Mouse (Mus musculus): ENCODE results near the gene Ajuba. TPM values are rescaled to one million over a fixed set of nuclear protein-coding genes. Genes with fewer than 3 reads are reported as not detected.

Ajuba gene
- total RNA-seq, 1 experiment = 65.1 TPM

DNA sequence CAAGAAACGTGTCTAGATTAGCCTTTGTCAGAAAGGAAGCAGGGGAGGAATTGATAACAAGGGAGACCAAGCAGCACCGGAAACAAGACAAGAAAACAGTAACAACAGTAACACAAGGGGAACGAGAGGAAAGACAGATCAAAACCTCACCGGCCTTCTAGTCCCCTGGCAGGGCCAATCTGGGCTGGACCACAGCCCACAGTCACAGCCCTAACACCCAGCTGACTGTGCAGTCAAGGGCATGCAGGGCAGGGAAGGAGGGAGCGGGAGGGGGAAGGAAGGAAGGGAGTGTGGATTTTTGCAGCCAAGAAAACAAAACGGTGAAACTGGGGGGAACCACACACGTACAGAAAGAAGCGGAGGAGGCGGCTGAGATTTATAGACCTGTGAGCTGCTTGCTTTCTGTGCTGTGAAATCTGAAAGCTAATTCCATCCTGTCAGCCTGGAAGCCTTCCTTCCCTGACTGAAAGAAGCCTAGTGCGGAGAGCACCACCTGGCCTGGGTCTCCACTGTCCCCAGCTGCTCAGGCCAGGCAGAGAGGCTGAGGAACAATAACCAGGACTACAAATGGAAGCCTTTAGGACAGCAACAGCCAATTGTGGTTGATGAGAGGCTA is 15.1 kb upstream of the Ajuba start:
- no peaks in the 10 kb centered on the region for H3K36me3 ChIP-seq (ENCODE audit: control insufficient read depth, insufficient read depth, low read length, poor library complexity, severe bottlenecking)
- in situ Hi-C loops (cut with MboI; ENCODE audit: low sequenced_read_pairs in 2 of 2, unreplicated experiment in 2 of 2) = no loop called here
- no peak overlapping the region for H3K9ac ChIP-seq (ENCODE audit: insufficient read depth, low read depth, low read length, poor library complexity, severe bottlenecking)
- H3K27ac ChIP-seq (ENCODE audit: insufficient read depth, low read depth, low read length, poor library complexity, severe bottlenecking) = no peak overlapping the region
- H3K9me3 ChIP-seq (ENCODE audit: control insufficient read depth, insufficient read depth, low read depth, low read length) = no peaks in the 10 kb centered on the region
- TF ChIP-seq HCFC1 (IDR thresholded peaks at IDR 0.05; ENCODE audit: borderline replicate concordance, insufficient read depth, low read length) (no peak), MAFK (IDR thresholded peaks at IDR 0.05; ENCODE audit: insufficient read depth, low read depth, low read length) (no peak), ZC3H11A (IDR thresholded peaks at IDR 0.05; ENCODE audit: borderline replicate concordance, low read depth, low read length) (no peak), CHD2 (IDR thresholded peaks at IDR 0.05; ENCODE audit: low read depth, low read length) (no peak), ZNF384 (IDR thresholded peaks at IDR 0.05; ENCODE audit: low read depth, low read length) (no peak)
- no peak overlapping the region for H3K4me3 ChIP-seq (ENCODE audit: insufficient read depth in 1 of 2, low read depth in 1 of 2, low read length in 2 of 2, poor library complexity in 1 of 2, severe bottlenecking in 1 of 2)
- peaks cover 0 to 15% of the 10 kb centered on the region in 2 experiments; a peak in 2 of 4 replicates for H3K4me1 ChIP-seq (ENCODE audit: control insufficient read depth in 2 of 2, insufficient read depth in 2 of 2, low read length in 2 of 2, poor library complexity in 1 of 2)
- DNase-seq (ENCODE audit: low read depth, low spot score) = no peak

DNA sequence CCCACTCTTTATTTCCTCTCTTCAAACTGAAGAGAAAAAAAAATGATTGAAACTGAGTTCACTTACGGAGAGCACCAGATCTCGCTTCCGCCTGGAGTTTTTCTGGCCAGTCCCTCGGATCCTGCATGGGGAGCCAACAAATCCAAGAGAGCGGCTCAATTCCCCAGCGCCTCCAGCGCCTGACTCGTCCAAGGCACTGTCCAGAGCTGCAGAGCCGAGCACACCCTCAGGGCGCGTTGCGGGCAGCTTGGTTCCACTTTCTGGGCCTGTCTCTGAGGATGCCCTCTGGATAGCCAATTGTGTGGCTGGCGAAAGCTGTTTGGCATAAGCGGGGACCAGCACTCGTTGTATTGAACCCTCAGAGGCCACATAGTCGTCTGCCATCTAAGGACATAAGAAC is 13.7 kb upstream of the Ajuba start:
- TF ChIP-seq HCFC1 (IDR thresholded peaks at IDR 0.05; ENCODE audit: borderline replicate concordance, insufficient read depth, low read length) = no peak
- TF ChIP-seq CHD2 (IDR thresholded peaks at IDR 0.05; ENCODE audit: low read depth, low read length) = no peak
- TF ChIP-seq ZC3H11A (IDR thresholded peaks at IDR 0.05; ENCODE audit: borderline replicate concordance, low read depth, low read length) = no peak
- TF ChIP-seq ZNF384 (IDR thresholded peaks at IDR 0.05; ENCODE audit: low read depth, low read length) = no peak
- TF ChIP-seq MAFK (IDR thresholded peaks at IDR 0.05; ENCODE audit: insufficient read depth, low read depth, low read length) = no peak
- peak overlapping the region; percentile 6 to 19; a peak in 2 of 4 replicates for H3K4me3 ChIP-seq (ENCODE audit: insufficient read depth in 1 of 2, low read depth in 1 of 2, low read length in 2 of 2, poor library complexity in 1 of 2, severe bottlenecking in 1 of 2)
- DNase-seq (ENCODE audit: low read depth, low spot score) = no peak

GRCm38 (mm10) chr14:54583681-54584338 is 6.5 kb upstream of the Ajuba start:
- no peak for TF ChIP-seq CHD2 (IDR thresholded peaks at IDR 0.05; ENCODE audit: low read depth, low read length)
- no peak for TF ChIP-seq ZNF384 (IDR thresholded peaks at IDR 0.05; ENCODE audit: low read depth, low read length)
- no peak for TF ChIP-seq ZC3H11A (IDR thresholded peaks at IDR 0.05; ENCODE audit: borderline replicate concordance, low read depth, low read length)
- TF ChIP-seq HCFC1 (IDR thresholded peaks at IDR 0.05; ENCODE audit: borderline replicate concordance, insufficient read depth, low read length) = no peak
- no peak for TF ChIP-seq MAFK (IDR thresholded peaks at IDR 0.05; ENCODE audit: insufficient read depth, low read depth, low read length)
- in situ Hi-C loops (cut with MboI; ENCODE audit: low sequenced_read_pairs in 2 of 2, unreplicated experiment in 2 of 2) = no loop called here
- DNase-seq (ENCODE audit: low read depth, low spot score) = peak; percentile 69

More for the DNA sequence above, 13.7 kb upstream of the Ajuba start:
- H3K4me1 ChIP-seq (ENCODE audit: control insufficient read depth in 2 of 2, insufficient read depth in 2 of 2, low read length in 2 of 2, poor library complexity in 1 of 2) = peaks cover 0 to 15% of the 10 kb centered on the region in 2 experiments; a peak in 2 of 4 replicates
- no peaks in the 10 kb centered on the region for H3K36me3 ChIP-seq (ENCODE audit: control insufficient read depth, insufficient read depth, low read length, poor library complexity, severe bottlenecking)
- in situ Hi-C loops (cut with MboI; ENCODE audit: low sequenced_read_pairs in 2 of 2, unreplicated experiment in 2 of 2) = no loop called here
- H3K27ac ChIP-seq (ENCODE audit: insufficient read depth, low read depth, low read length, poor library complexity, severe bottlenecking) = no peak overlapping the region
- H3K9me3 ChIP-seq (ENCODE audit: control insufficient read depth, insufficient read depth, low read depth, low read length) = no peaks in the 10 kb centered on the region
- H3K9ac ChIP-seq (ENCODE audit: insufficient read depth, low read depth, low read length, poor library complexity, severe bottlenecking) = no peak overlapping the region

GRCm38 (mm10) chr14:54582536-54582935 is 5.2 kb upstream of the Ajuba start:
- no peak for DNase-seq (ENCODE audit: low read depth, low spot score)
- Histone ChIP-seq H3K4me1 (ENCODE audit: control insufficient read depth in 2 of 2, insufficient read depth in 2 of 2, low read length in 2 of 2, poor library complexity in 1 of 2) (peaks cover 0 to 13% of the 10 kb centered on the region in 2 experiments; a peak in 2 of 4 replicates), H3K9ac (ENCODE audit: insufficient read depth, low read depth, low read length, poor library complexity, severe bottlenecking) (no peak overlapping the region), H3K36me3 (ENCODE audit: control insufficient read depth, insufficient read depth, low read length, poor library complexity, severe bottlenecking) (no peaks in the 10 kb centered on the region; the same call in 1 of the 2 replicates), H3K9me3 (ENCODE audit: control insufficient read depth, insufficient read depth, low read depth, low read length) (no peaks in the 10 kb centered on the region), H3K4me3 (ENCODE audit: insufficient read depth in 1 of 2, low read depth in 1 of 2, low read length in 2 of 2, poor library complexity in 1 of 2, severe bottlenecking in 1 of 2) (no peak overlapping the region), H3K27ac (ENCODE audit: insufficient read depth, low read depth, low read length, poor library complexity, severe bottlenecking) (no peak overlapping the region)
- in situ Hi-C loops (cut with MboI; ENCODE audit: low sequenced_read_pairs in 2 of 2, unreplicated experiment in 2 of 2) = no loop called here
- TF ChIP-seq HCFC1 (IDR thresholded peaks at IDR 0.05; ENCODE audit: borderline replicate concordance, insufficient read depth, low read length) (no peak), ZC3H11A (IDR thresholded peaks at IDR 0.05; ENCODE audit: borderline replicate concordance, low read depth, low read length) (no peak), ZNF384 (IDR thresholded peaks at IDR 0.05; ENCODE audit: low read depth, low read length) (no peak), MAFK (IDR thresholded peaks at IDR 0.05; ENCODE audit: insufficient read depth, low read depth, low read length) (no peak), CHD2 (IDR thresholded peaks at IDR 0.05; ENCODE audit: low read depth, low read length) (no peak)

More at GRCm38 (mm10) chr14:54583681-54584338, 6.5 kb upstream of the Ajuba start:
- H3K36me3 ChIP-seq (ENCODE audit: control insufficient read depth, insufficient read depth, low read length, poor library complexity, severe bottlenecking) = no peaks in the 10 kb centered on the region; the same call in 1 of the 2 replicates
- H3K4me3 ChIP-seq (ENCODE audit: insufficient read depth in 1 of 2, low read depth in 1 of 2, low read length in 2 of 2, poor library complexity in 1 of 2, severe bottlenecking in 1 of 2) = no peak overlapping the region
- H3K27ac ChIP-seq (ENCODE audit: insufficient read depth, low read depth, low read length, poor library complexity, severe bottlenecking) = no peak overlapping the region
- peaks cover 0 to 13% of the 10 kb centered on the region in 2 experiments; a peak in 2 of 4 replicates for H3K4me1 ChIP-seq (ENCODE audit: control insufficient read depth in 2 of 2, insufficient read depth in 2 of 2, low read length in 2 of 2, poor library complexity in 1 of 2)
- no peaks in the 10 kb centered on the region for H3K9me3 ChIP-seq (ENCODE audit: control insufficient read depth, insufficient read depth, low read depth, low read length)
- H3K9ac ChIP-seq (ENCODE audit: insufficient read depth, low read depth, low read length, poor library complexity, severe bottlenecking) = no peak overlapping the region

Measured in ES-E14 (cell line).